Mouse (Mus musculus): ENCODE measurements around the gene Mctp1. TPM values are rescaled to one million over a fixed set of nuclear protein-coding genes. Genes with fewer than 3 reads are reported as not detected.

Gene Mctp1
- polyA plus RNA-seq, 1 experiment from 2014 or later, result 3.0 TPM

GRCm38 (mm10) chr13:77003684-77004083 lies 619.3 kb downstream of the Mctp1 start:
- Histone ChIP-seq H3K4me1 (replicated peaks; ENCODE audit: control insufficient read depth, insufficient read depth, low read length) (no peaks in the 10 kb centered on the region), H3K27me3 (ENCODE audit: control insufficient read depth, insufficient read depth, low read length) (no peaks in the 10 kb centered on the region), H3K9ac (no peak overlapping the region), H3K4me3 (replicated peaks; ENCODE audit: low read length) (no peak overlapping the region), H3K27ac (no peak overlapping the region), H3K36me3 (replicated peaks; ENCODE audit: control insufficient read depth, insufficient read depth) (no peaks in the 10 kb centered on the region), H3K4me2 (replicated peaks) (no peak overlapping the region), H3K9me3 (ENCODE audit: control insufficient read depth, low read length) (no peaks in the 10 kb centered on the region)
- DNase-seq (ENCODE audit: low spot score) (no peak), ATAC-seq (ENCODE audit: low FRiP score) (no peak)
- WGBS, result 94% methylated on average over 1 of the region's 1 CpGs

GRCm38 (mm10) chr13:77018851-77019250 lies 634.5 kb downstream of the Mctp1 start:
- Histone ChIP-seq H3K27ac (no peak overlapping the region), H3K9ac (no peak overlapping the region), H3K4me1 (replicated peaks; ENCODE audit: control insufficient read depth, insufficient read depth, low read length) (no peaks in the 10 kb centered on the region), H3K4me2 (replicated peaks) (no peak overlapping the region), H3K27me3 (ENCODE audit: control insufficient read depth, insufficient read depth, low read length) (no peaks in the 10 kb centered on the region), H3K36me3 (replicated peaks; ENCODE audit: control insufficient read depth, insufficient read depth) (no peaks in the 10 kb centered on the region), H3K9me3 (ENCODE audit: control insufficient read depth, low read length) (no peaks in the 10 kb centered on the region), H3K4me3 (replicated peaks; ENCODE audit: low read length) (no peak overlapping the region)
- DNase-seq (ENCODE audit: low spot score), result no peak
- 94% methylated on average over 2 of the region's 2 CpGs for WGBS
- no peak for ATAC-seq (ENCODE audit: low FRiP score)

DNA sequence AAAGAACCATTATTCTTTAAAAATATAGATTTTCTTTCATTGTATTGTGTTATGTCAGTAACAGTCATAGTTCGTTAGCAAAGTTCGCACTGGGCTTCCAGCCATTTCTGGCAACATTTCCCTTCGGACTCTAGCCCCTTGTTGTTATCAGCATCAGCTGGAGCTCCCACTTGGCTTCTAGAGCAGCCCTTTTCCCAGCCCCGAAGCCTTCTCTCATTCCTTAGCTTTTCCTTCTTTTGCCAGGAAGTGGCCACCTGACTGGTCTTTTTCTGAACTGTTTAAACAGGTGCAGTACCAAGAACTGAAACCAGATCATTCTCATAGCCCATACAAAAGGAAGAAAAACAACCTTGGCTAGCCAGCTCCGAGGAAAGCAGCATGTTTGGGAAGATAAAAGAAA lies 645.3 kb downstream of the Mctp1 start:
- Histone ChIP-seq H3K27me3 (ENCODE audit: control insufficient read depth, insufficient read depth, low read length) (no peaks in the 10 kb centered on the region), H3K27ac (no peak overlapping the region), H3K9me3 (ENCODE audit: control insufficient read depth, low read length) (no peaks in the 10 kb centered on the region), H3K4me2 (replicated peaks) (no peak overlapping the region), H3K9ac (no peak overlapping the region), H3K4me1 (replicated peaks; ENCODE audit: control insufficient read depth, insufficient read depth, low read length) (no peaks in the 10 kb centered on the region), H3K36me3 (replicated peaks; ENCODE audit: control insufficient read depth, insufficient read depth) (no peaks in the 10 kb centered on the region), H3K4me3 (replicated peaks; ENCODE audit: low read length) (no peak overlapping the region)
- 77% methylated on average over 5 of the region's 5 CpGs for WGBS
- ATAC-seq (ENCODE audit: low FRiP score) (no peak), DNase-seq (ENCODE audit: low spot score) (no peak)

DNA sequence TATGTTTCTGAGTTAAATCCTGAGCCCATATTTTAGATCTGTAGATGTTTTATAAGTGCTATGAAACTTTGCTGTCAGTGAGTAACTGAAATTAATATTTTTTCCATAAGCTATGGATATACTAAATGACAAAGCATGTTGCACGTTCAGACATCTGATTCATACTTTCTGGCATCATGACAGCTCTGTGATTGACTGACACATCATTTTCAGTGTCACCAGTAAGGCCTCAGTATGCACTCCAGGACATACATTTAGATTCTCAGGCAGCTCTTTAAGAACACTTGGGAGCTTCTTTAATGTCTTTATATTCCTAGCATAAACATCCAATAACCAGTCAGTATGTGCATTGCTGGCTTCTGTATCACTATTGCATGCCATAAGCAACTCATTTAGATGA lies 659.0 kb downstream of the Mctp1 start:
- DNase-seq (ENCODE audit: low spot score), result no peak
- 0 out of 2 replicates have a peak, but pooled peaks cover 4% of the 10 kb centered on the region for H3K36me3 ChIP-seq (replicated peaks; ENCODE audit: control insufficient read depth, insufficient read depth)
- no peak overlapping the region for H3K9ac ChIP-seq
- ATAC-seq (ENCODE audit: low FRiP score), result no peak
- WGBS, result 79% methylated on average over 1 of the region's 1 CpGs
- H3K4me1 ChIP-seq (replicated peaks; ENCODE audit: control insufficient read depth, insufficient read depth, low read length), result no peaks in the 10 kb centered on the region; the same call in 1 of the 2 replicates
- H3K4me3 ChIP-seq (replicated peaks; ENCODE audit: low read length), result no peak overlapping the region
- no peak overlapping the region for H3K27ac ChIP-seq
- H3K4me2 ChIP-seq (replicated peaks), result no peak overlapping the region
- no peaks in the 10 kb centered on the region for H3K9me3 ChIP-seq (ENCODE audit: control insufficient read depth, low read length)
- H3K27me3 ChIP-seq (ENCODE audit: control insufficient read depth, insufficient read depth, low read length), result no peaks in the 10 kb centered on the region

GRCm38 (mm10) chr13:77045375-77045774 lies 661.0 kb downstream of the Mctp1 start:
- Histone ChIP-seq H3K27ac (no peak overlapping the region), H3K4me2 (replicated peaks) (no peak overlapping the region), H3K4me3 (replicated peaks; ENCODE audit: low read length) (no peak overlapping the region), H3K27me3 (ENCODE audit: control insufficient read depth, insufficient read depth, low read length) (no peaks in the 10 kb centered on the region), H3K9ac (no peak overlapping the region), H3K36me3 (replicated peaks; ENCODE audit: control insufficient read depth, insufficient read depth) (0 out of 2 replicates have a peak, but pooled peaks cover 4% of the 10 kb centered on the region), H3K9me3 (ENCODE audit: control insufficient read depth, low read length) (no peaks in the 10 kb centered on the region), H3K4me1 (replicated peaks; ENCODE audit: control insufficient read depth, insufficient read depth, low read length) (no peaks in the 10 kb centered on the region; the same call in 1 of the 2 replicates)
- 73% methylated on average over 1 of the region's 1 CpGs for WGBS
- DNase-seq (ENCODE audit: low spot score), result peak; percentile 72
- ATAC-seq (ENCODE audit: low FRiP score), result peak; percentile 63; the same call in 1 of the 2 replicates

DNA sequence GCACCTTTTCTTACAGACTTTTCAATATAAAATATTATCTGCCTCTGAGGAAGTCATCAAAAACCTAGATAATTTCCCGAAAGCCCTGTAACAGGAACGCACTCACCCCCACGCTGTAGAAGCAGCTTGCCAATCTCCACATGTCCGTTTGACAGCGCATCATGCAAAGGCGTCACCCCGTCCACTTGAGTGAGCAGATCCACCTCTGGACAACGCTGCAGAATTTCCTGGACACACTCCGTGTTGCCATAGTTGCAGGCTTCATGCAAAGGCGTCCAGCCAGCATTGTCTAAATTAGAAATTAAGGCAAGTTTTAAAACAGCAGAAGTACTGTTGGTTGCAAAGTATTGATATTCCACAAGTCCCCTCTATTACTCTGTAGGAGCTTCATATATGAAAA lies 662.1 kb downstream of the Mctp1 start:
- Histone ChIP-seq H3K27me3 (ENCODE audit: control insufficient read depth, insufficient read depth, low read length) (no peaks in the 10 kb centered on the region), H3K9ac (0 out of 2 replicates have a peak overlapping the region, but pooled peaks have one; percentile 20), H3K4me2 (replicated peaks) (peak overlapping the region; percentile 24), H3K27ac (no peak overlapping the region), H3K9me3 (ENCODE audit: control insufficient read depth, low read length) (no peaks in the 10 kb centered on the region), H3K4me1 (replicated peaks; ENCODE audit: control insufficient read depth, insufficient read depth, low read length) (no peaks in the 10 kb centered on the region; the same call in 1 of the 2 replicates), H3K36me3 (replicated peaks; ENCODE audit: control insufficient read depth, insufficient read depth) (no peaks in the 10 kb centered on the region), H3K4me3 (replicated peaks; ENCODE audit: low read length) (no peak overlapping the region)
- DNase-seq (ENCODE audit: low spot score) (peak; percentile 39), ATAC-seq (ENCODE audit: low FRiP score) (no peak)
- 43% methylated on average over 10 of the region's 10 CpGs for WGBS

GRCm38 (mm10) chr13:77047179-77047931 lies 663.0 kb downstream of the Mctp1 start:
- peak; percentile 71 for ATAC-seq (ENCODE audit: low FRiP score)
- no peak overlapping the region for H3K9ac ChIP-seq

DNA sequence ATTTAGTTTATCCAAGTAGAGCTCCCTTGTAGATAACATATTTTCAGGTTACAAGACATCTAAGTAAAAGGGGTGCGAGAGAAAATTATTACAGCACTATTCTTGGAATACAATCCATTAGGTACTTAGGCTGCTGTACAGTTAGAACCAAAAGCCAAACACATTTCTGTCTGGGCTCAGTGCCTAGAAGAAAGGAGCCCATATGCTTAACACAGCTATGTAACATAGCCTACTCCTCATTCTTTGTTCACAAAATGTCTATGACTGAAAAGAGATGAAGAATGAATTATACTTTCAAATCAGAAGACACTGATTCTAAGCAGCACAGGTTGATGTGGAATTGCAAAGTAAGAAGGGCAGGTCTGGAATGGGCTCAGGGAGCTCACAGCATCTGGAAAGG lies 664.1 kb downstream of the Mctp1 start:
- H3K4me3 ChIP-seq (replicated peaks; ENCODE audit: low read length), result no peak overlapping the region
- H3K4me2 ChIP-seq (replicated peaks), result no peak overlapping the region
- H3K9me3 ChIP-seq (ENCODE audit: control insufficient read depth, low read length), result no peaks in the 10 kb centered on the region
- H3K4me1 ChIP-seq (replicated peaks; ENCODE audit: control insufficient read depth, insufficient read depth, low read length), result no peaks in the 10 kb centered on the region; the same call in 1 of the 2 replicates
- no peak for ATAC-seq (ENCODE audit: low FRiP score)
- DNase-seq (ENCODE audit: low spot score), result peak; percentile 42
- no peak overlapping the region for H3K9ac ChIP-seq
- no peaks in the 10 kb centered on the region for H3K36me3 ChIP-seq (replicated peaks; ENCODE audit: control insufficient read depth, insufficient read depth)
- whole genome bisulfite sequencing, result 90% methylated on average over 1 of the region's 1 CpGs
- H3K27me3 ChIP-seq (ENCODE audit: control insufficient read depth, insufficient read depth, low read length), result no peaks in the 10 kb centered on the region
- H3K27ac ChIP-seq, result no peak overlapping the region

More at GRCm38 (mm10) chr13:77047179-77047931, 663.0 kb downstream of the Mctp1 start:
- H3K4me3 ChIP-seq (replicated peaks; ENCODE audit: low read length), result no peak overlapping the region
- DNase-seq (ENCODE audit: low spot score), result no peak
- no peak overlapping the region for H3K27ac ChIP-seq
- H3K4me1 ChIP-seq (replicated peaks; ENCODE audit: control insufficient read depth, insufficient read depth, low read length), result no peaks in the 10 kb centered on the region; the same call in 1 of the 2 replicates
- no peaks in the 10 kb centered on the region for H3K27me3 ChIP-seq (ENCODE audit: control insufficient read depth, insufficient read depth, low read length)
- WGBS, result 39% methylated on average over 6 of the region's 6 CpGs
- no peaks in the 10 kb centered on the region for H3K9me3 ChIP-seq (ENCODE audit: control insufficient read depth, low read length)
- no peaks in the 10 kb centered on the region for H3K36me3 ChIP-seq (replicated peaks; ENCODE audit: control insufficient read depth, insufficient read depth)
- no peak overlapping the region for H3K4me2 ChIP-seq (replicated peaks)

- Histone ChIP-seq H3K4me2 (replicated peaks) (no peak overlapping the region), H3K9me3 (ENCODE audit: control insufficient read depth, low read length) (no peaks in the 10 kb centered on the region), H3K4me1 (replicated peaks; ENCODE audit: control insufficient read depth, insufficient read depth, low read length) (no peaks in the 10 kb centered on the region; the same call in 1 of the 2 replicates), H3K9ac (no peak overlapping the region), H3K27ac (no peak overlapping the region), H3K27me3 (ENCODE audit: control insufficient read depth, insufficient read depth, low read length) (no peaks in the 10 kb centered on the region), H3K4me3 (replicated peaks; ENCODE audit: low read length) (no peak overlapping the region), H3K36me3 (replicated peaks; ENCODE audit: control insufficient read depth, insufficient read depth) (no peaks in the 10 kb centered on the region)
- WGBS, result 86% methylated on average over 3 of the region's 3 CpGs
- DNase-seq (ENCODE audit: low spot score), result no peak
- no peak for ATAC-seq (ENCODE audit: low FRiP score)
Observed at GRCm38 (mm10) chr13:77049736-77050135, 665.4 kb downstream of the Mctp1 start.
